Mouse (Mus musculus) spleen, adult 2 months (tissue): ENCODE results near the gene D430041D05Rik.

Experiments used
- CTCF ChIP-seq: fragments of 200-500 bp; IDR thresholded peaks from 2 replicates; pipeline ENCODE4 v1.5.1; 2011; ENCODE audit warnings: mild to moderate bottlenecking, inconsistent platforms; ENCODE audit not compliant: insufficient read depth, insufficient read length, insufficient replicate concordance; ENCODE audit errors: extremely low read depth
- POLR2A ChIP-seq: fragments of 200-500 bp; IDR thresholded peaks from 2 replicates; pipeline ENCODE4 v1.6.1; 2011; ENCODE audit warnings: low read depth, low read length, inconsistent platforms

- TF ChIP-seq CTCF (no peak), POLR2A (no peak)
Measured at GRCm38 (mm10) chr2:104249856-104250255, 161.0 kb downstream of the D430041D05Rik start.
